Mouse (Mus musculus): ENCODE measurements around the gene Spag9. TPM values are rescaled to one million over a fixed set of nuclear protein-coding genes. Genes with fewer than 3 reads are reported as not detected.

The Spag9 gene
- total and polyA plus RNA-seq, 2 experiments from 2014 or later = 80.7 to 131 TPM

DNA sequence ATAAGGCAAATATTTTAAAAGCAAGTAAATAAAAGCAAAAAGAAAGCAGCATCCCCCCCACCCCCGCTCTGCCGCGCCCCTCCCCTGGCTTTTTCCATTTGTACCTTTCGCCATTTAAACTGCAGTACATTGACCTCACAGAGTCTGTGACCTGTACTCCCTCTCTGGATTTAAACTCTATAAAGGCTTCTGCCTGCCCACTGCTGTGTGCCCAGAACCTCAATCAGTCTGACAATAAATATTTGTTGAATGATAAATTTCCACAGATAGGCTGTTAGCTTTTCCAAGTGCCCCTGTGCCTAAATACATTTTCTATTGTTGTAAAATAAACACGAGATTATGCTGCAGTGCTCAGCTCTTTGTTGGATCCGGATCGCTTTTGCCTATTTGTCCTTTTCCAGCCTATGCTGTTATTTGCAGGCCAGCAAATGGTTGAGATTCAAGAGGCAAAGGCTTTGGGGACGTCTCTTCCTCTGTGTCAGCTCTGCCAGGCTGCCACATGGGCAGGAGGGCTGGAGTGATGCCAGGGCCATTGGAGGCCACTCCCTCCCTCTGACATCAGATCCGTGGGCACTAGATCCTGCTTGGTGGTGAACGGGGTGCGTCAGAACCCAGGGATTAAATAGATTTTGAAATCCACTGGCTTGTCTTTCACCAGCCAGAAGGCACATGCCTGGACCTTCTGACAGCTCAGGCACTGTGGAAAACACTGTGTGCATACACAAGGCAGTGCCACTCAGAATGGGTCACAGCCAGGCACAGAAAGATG, 149.1 kb downstream of the Spag9 start:
- TF ChIP-seq CTCF (IDR thresholded peaks at IDR 0.05) = no peak
- H3K9ac ChIP-seq (replicated peaks; ENCODE audit: low read length, poor library complexity, severe bottlenecking) = peak overlapping the region; percentile 42; the same call in 1 of the 2 replicates
- H3K27ac ChIP-seq (ENCODE audit: low read depth, low read length) = peak overlapping the region; percentile 82
- peak; percentile 95 for DNase-seq (ENCODE audit: low spot score)
- H3K4me3 ChIP-seq (ENCODE audit: low read depth, low read length) = no peak overlapping the region
- 0 out of 2 replicates have a peak, but pooled peaks cover 2% of the 10 kb centered on the region for H3K4me1 ChIP-seq (ENCODE audit: insufficient read depth, low read length)
- no peaks in the 10 kb centered on the region for H3K27me3 ChIP-seq (ENCODE audit: insufficient read depth, low read length)
- no peaks in the 10 kb centered on the region for H3K9me3 ChIP-seq (ENCODE audit: low read length)
- H3K4me2 ChIP-seq (ENCODE audit: low read depth, low read length, poor library complexity, severe bottlenecking) = no peak overlapping the region
- H3K36me3 ChIP-seq (ENCODE audit: insufficient read depth, low read length) = no peaks in the 10 kb centered on the region
- WGBS = 50% methylated on average over 11 of the region's 11 CpGs
- peak; percentile 57 for ATAC-seq (ENCODE audit: low FRiP score)

DNA sequence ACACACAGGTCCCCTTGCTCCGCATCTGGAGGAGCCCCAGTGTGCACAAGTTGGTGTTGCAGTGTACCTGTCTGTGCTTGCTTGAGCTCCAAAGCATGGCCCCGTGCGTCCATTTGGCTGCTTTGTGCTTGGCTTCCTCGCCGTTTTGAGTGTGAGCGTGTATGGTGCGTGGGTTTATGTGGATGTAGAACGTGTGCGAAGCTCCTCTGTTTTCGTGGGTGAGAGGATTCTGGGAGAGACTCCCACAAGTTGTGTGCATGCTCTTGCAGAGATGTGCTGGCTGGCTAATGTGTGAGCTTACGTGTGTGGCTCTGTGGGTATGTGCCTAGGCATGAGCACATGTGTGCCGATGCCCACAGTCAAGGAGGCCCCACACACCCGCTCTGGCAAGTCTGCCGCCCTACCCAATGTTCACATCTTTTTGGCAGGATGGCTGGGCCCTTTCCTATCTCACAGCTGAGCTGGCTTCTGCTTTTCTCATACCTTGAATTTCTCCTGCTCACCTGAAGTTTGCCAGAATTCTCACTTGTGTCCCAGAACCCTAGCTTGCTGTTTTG, 150.2 kb downstream of the Spag9 start:
- no peak for DNase-seq (ENCODE audit: low spot score)
- Histone ChIP-seq H3K4me1 (ENCODE audit: insufficient read depth, low read length) (peaks cover 7% of the 10 kb centered on the region; the same call in 1 of the 2 replicates), H3K27ac (ENCODE audit: low read depth, low read length) (peak overlapping the region; percentile 82), H3K27me3 (ENCODE audit: insufficient read depth, low read length) (no peaks in the 10 kb centered on the region), H3K4me2 (ENCODE audit: low read depth, low read length, poor library complexity, severe bottlenecking) (no peak overlapping the region), H3K9me3 (ENCODE audit: low read length) (no peaks in the 10 kb centered on the region), H3K9ac (replicated peaks; ENCODE audit: low read length, poor library complexity, severe bottlenecking) (no peak overlapping the region), H3K4me3 (ENCODE audit: low read depth, low read length) (no peak overlapping the region), H3K36me3 (ENCODE audit: insufficient read depth, low read length) (no peaks in the 10 kb centered on the region)
- 90% methylated on average over 14 of the region's 14 CpGs for WGBS
- ATAC-seq (ENCODE audit: low FRiP score) = no peak
- TF ChIP-seq CTCF (IDR thresholded peaks at IDR 0.05) = no peak

DNA sequence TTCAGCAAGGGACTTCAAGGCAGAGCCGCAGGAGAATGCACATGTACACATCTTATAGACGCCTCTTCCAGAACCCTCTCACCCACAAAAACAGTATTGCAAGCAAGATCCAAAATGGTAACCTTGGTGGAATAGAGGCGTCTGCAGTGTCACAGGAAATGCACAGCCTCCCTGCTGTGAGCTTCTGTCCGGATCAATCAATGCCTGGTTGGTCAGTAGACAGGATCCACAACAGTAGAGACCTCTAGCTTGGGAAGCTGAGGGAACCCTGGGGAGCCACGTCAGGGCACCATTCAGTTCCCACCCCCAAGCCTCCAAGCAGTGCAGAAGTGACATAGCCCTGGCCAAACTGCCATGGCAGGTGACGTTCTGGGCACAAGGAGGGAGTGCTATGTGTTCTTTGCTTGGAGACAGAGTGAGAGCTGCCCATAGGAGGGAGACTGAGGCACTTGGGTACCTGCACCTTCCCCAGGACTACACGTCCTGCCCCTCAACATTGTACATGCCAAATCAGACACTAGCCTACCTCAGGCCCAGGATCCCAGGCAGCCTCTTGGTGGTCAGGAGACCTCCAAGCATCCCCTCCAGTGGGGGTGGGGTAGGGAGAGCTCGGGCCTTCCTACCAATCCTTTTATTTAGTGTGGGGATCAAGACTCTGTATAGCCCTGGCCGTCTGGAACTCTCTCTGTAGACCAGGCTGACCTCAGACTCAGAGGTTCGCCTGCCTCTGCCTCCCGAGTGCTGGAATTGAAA, 151.0 kb downstream of the Spag9 start:
- Histone ChIP-seq H3K4me3 (ENCODE audit: low read depth, low read length) (no peak overlapping the region), H3K4me1 (ENCODE audit: insufficient read depth, low read length) (peaks cover 7% of the 10 kb centered on the region; the same call in 1 of the 2 replicates), H3K4me2 (ENCODE audit: low read depth, low read length, poor library complexity, severe bottlenecking) (no peak overlapping the region), H3K9ac (replicated peaks; ENCODE audit: low read length, poor library complexity, severe bottlenecking) (no peak overlapping the region), H3K27ac (ENCODE audit: low read depth, low read length) (no peak overlapping the region), H3K9me3 (ENCODE audit: low read length) (no peaks in the 10 kb centered on the region), H3K27me3 (ENCODE audit: insufficient read depth, low read length) (no peaks in the 10 kb centered on the region), H3K36me3 (ENCODE audit: insufficient read depth, low read length) (no peaks in the 10 kb centered on the region)
- ATAC-seq (ENCODE audit: low FRiP score) (no peak), DNase-seq (ENCODE audit: low spot score) (no peak)
- no peak for TF ChIP-seq CTCF (IDR thresholded peaks at IDR 0.05)
- WGBS = 77% methylated on average over 11 of the region's 11 CpGs

DNA sequence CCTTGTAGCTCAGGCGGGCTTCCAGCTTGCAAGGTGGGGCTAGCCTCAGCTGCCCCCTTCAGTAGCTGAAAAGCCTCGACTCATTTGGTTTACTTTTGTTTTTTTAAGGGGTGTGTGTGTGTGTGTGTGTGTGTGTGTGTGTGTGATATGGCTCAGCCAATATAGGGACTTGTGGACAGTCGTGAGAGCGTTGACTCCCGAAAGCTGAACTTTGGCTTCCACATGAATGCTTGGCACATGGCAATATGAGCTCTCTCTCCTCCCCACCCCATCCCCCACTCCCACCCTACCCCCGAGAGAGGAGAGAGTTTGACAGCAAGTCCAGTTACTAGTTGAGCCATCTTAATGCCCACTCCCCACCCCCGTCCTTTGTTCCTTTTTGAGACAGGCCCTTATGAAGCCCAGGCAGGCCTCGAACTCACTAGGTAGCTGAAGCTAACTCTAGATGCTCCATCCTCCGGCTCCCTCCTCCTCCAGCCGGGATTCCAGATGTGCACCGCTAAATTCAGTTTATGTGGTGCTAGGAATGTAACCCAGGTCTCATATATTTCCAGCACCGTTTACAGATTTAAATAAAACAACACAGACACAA, 152.3 kb downstream of the Spag9 start:
- Histone ChIP-seq H3K4me2 (ENCODE audit: low read depth, low read length, poor library complexity, severe bottlenecking) (peak overlapping the region; percentile 76; the same call in 1 of the 2 replicates), H3K27ac (ENCODE audit: low read depth, low read length) (peak overlapping the region; percentile 94; the same call in 1 of the 2 replicates), H3K36me3 (ENCODE audit: insufficient read depth, low read length) (no peaks in the 10 kb centered on the region), H3K4me1 (ENCODE audit: insufficient read depth, low read length) (peaks cover 7% of the 10 kb centered on the region; the same call in 1 of the 2 replicates), H3K9me3 (ENCODE audit: low read length) (no peaks in the 10 kb centered on the region), H3K27me3 (ENCODE audit: insufficient read depth, low read length) (no peaks in the 10 kb centered on the region), H3K9ac (replicated peaks; ENCODE audit: low read length, poor library complexity, severe bottlenecking) (no peak overlapping the region), H3K4me3 (ENCODE audit: low read depth, low read length) (no peak overlapping the region)
- no peak for TF ChIP-seq CTCF (IDR thresholded peaks at IDR 0.05)
- WGBS = 52% methylated on average over 12 of the region's 12 CpGs
- ATAC-seq (ENCODE audit: low FRiP score) (no peak), DNase-seq (ENCODE audit: low spot score) (no peak)

DNA sequence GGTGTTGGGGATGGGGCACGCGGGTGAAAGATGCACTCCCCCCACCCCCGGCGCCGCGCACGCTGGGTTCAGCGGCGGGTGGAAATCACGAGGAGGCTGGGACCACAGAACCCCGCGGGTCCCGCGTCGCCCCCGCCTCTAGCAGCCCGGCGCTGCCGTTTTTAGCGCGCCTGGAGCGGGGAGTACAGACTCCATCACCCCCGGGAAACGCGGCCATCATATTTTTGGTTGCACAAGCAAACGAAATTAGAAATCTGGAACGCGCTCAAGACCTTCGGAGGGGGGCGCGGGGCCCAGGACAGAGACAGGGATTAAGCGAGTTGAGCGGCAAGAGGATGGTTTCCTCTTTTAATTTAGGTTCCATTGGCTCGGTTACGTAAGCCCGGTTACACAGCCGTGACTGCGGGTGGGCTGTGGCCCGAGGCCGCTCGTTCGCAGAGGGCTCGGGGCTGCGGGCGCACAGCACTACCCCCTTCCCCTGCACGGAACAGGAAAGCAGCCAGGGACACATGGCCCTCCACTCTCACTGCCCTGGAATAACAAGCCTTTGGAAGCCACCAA, 153.1 kb downstream of the Spag9 start:
- H3K27me3 ChIP-seq (ENCODE audit: insufficient read depth, low read length) = no peaks in the 10 kb centered on the region
- peak; percentile 63 for DNase-seq (ENCODE audit: low spot score)
- ATAC-seq (ENCODE audit: low FRiP score) = peak; percentile 57
- peaks cover 7% of the 10 kb centered on the region; the same call in 1 of the 2 replicates for H3K4me1 ChIP-seq (ENCODE audit: insufficient read depth, low read length)
- no peaks in the 10 kb centered on the region for H3K36me3 ChIP-seq (ENCODE audit: insufficient read depth, low read length)
- WGBS = under 1% methylated on average over 45 of the region's 46 CpGs
- peak overlapping the region; percentile 70 for H3K9ac ChIP-seq (replicated peaks; ENCODE audit: low read length, poor library complexity, severe bottlenecking)
- H3K4me3 ChIP-seq (ENCODE audit: low read depth, low read length) = peak overlapping the region; percentile 37
- TF ChIP-seq CTCF (IDR thresholded peaks at IDR 0.05) = no peak
- no peaks in the 10 kb centered on the region for H3K9me3 ChIP-seq (ENCODE audit: low read length)
- peak overlapping the region; percentile 76 for H3K4me2 ChIP-seq (ENCODE audit: low read depth, low read length, poor library complexity, severe bottlenecking)
- H3K27ac ChIP-seq (ENCODE audit: low read depth, low read length) = peak overlapping the region; percentile 94
